Mouse (Mus musculus): ENCODE data around the gene Slc35b1. TPM values are rescaled to one million over a fixed set of nuclear protein-coding genes. Genes with fewer than 3 reads are reported as not detected.
A peak's percentile ranks its signal among the peaks of the same experiment; 100 is the strongest.

Gene Slc35b1
- total RNA-seq, 2 experiments from 2014 or later = 57.1 to 60.5 TPM

DNA sequence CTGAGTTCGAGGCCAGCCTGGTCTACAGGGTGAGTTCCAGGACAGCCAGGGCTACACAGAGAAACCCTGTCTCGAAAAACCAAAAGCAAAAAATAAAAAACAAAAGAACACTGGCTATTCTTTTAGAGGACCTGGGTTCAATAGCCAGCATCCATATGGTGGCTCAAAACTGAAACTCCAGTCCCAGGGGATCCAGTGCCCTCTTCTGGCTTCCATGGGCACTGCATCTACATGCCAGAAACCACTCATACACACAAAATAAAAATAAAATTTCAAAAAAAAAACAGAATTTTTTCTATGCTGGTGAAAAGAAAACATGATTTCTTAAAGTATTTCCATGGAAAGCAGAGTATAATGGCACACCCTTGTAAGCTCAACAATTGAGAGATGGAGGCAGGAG, 47.7 kb downstream of the Slc35b1 start:
- DNase-seq = peak; percentile 29

Other genes with a start within 250 kb of the Slc35b1 start
- gene Dlx4, start 238.4 kb upstream of the Slc35b1 start, total RNA-seq (2021) = not detected
- gene Tac4, start 123.2 kb upstream of the Slc35b1 start, total RNA-seq (2021) = not detected
- gene Kat7, start 74.4 kb upstream of the Slc35b1 start, total RNA-seq (2021) = 10 to 100 TPM; 52.9 to 54.3 TPM
- 10 to 100 TPM in 1 of 2 experiments, 1 to 10 TPM in 1; 8.4 to 11.5 TPM for gene Fam117a, start 47.7 kb upstream of the Slc35b1 start, total RNA-seq (2021)
- gene Spop, start 29.4 kb downstream of the Slc35b1 start, total RNA-seq (2021) = 100 to 1,000 TPM; 111 to 133 TPM
- 1 to 10 TPM; 1.0 to 1.1 TPM for gene Nxph3, start 129.9 kb downstream of the Slc35b1 start, total RNA-seq (2021)
- 1 to 10 TPM; 3.7 to 4.3 TPM for gene Ngfr, start 203.0 kb downstream of the Slc35b1 start, total RNA-seq (2021)